Comparison of ENCODE assay signal across 8 mouse cellular contexts in the genomic region with DNA sequence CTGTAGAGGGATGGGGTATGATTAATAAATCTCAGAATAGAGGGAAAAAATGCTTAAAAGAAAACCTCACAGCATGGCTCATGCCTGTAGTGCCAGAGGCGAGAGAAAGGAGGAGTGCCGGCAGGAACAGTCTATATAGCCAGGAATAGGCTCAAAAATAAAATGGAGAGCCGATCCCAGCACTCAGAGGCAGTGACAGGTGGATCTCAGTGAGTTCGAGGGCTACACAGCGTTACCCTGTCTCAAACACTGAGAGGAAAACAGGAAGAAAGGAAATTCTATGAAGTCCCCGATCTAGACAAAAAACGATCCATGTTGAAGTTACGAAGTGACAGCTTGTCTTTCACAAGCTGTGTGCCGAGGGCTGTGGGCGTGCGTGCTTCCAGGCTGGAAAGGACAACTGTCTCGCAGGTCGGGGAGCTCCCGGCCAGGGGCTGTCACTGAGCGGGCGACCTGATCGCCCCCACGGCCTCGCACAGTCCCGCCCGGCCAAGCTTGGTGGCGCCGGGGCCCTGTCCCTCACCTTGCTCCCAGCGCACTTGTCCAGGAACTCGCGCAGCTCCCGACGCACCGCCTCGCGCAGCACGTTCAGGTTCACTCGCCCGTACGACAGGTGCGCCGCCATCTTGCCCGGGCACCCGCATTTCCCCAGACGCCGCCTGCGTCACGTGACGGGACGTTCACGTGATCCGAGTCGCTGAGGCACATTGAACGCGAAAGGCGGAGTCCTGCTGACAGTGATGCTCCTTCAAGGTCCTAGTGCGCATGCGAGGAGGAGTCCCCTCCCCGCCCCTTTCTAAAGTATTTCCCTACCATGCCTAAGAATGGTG. TPM values are rescaled to one million over a fixed set of nuclear protein-coding genes. Genes with fewer than 3 reads are reported as not detected.
DNase-seq lines count a peak whose midpoint lies in the region; ATAC-seq lines count a peak whose summit lies in the region.

A gene (minus strand): TSS at position 682 of the 830 bp plus-strand sequence.

- H3K4me3 ChIP-seq in intestine, embryonic 14.5 days (ENCODE audit: low read depth, low read length) = peak within 1 kb of the TSS; percentile 94

- under 1% methylated on average over 54 of the region's 54 CpGs for WGBS in intestine, embryonic 14.5 days

- ATAC-seq in intestine, embryonic 14.5 days (replicated peaks; ENCODE audit: low FRiP score, low TSS enrichment, low read depth) = peak; percentile 90

- no peaks in the 10 kb centered on the region for H3K9me3 ChIP-seq in intestine, embryonic 14.5 days (ENCODE audit: control insufficient read depth, low read length)

- H3K36me3 ChIP-seq in intestine, embryonic 14.5 days (ENCODE audit: control insufficient read depth, insufficient read depth, low read length) = peaks cover 33% of the 10 kb centered on the region

- intact Hi-C loops in left cerebral cortex, postnatal 14 days (cut with DNase I) = loop anchor here (5.0 kb wide), 1 partner anchor 40 kb away; no protein-coding TSS in a partner anchor

- H3K27ac ChIP-seq in intestine, embryonic 14.5 days (ENCODE audit: low read depth) = 0 out of 2 replicates have a peak within 1 kb of the TSS, but pooled peaks have one; percentile 33

- H3K4me1 ChIP-seq in intestine, embryonic 14.5 days (replicated peaks; ENCODE audit: control insufficient read depth, insufficient read depth, low read length) = peaks cover 6% of the 10 kb centered on the region; the same call in 1 of the 2 replicates

- H3K27me3 ChIP-seq in intestine, embryonic 14.5 days (replicated peaks; ENCODE audit: control insufficient read depth, insufficient read depth, low read length) = no peaks in the 10 kb centered on the region

- H3K4me2 ChIP-seq in intestine, embryonic 14.5 days (ENCODE audit: low read length) = peak within 1 kb of the TSS; percentile 64

- peak within 1 kb of the TSS; percentile 72 for H3K9ac ChIP-seq in intestine, embryonic 14.5 days (ENCODE audit: low read length)

- peak; percentile 95 to 96 for DNase-seq in adrenal gland, adult 18-20 months (ENCODE audit: low spot score in 2 of 2)
- peak; percentile 100 for DNase-seq in embryo, embryonic 11 days
- DNase-seq in gastrocnemius, postnatal 25 days = peak; percentile 96
- peak; percentile 99 for DNase-seq in intestine, embryonic 14.5 days (ENCODE audit: low spot score)
- peak; percentile 99 for DNase-seq in left cerebral cortex, postnatal 14 days (ENCODE audit: low spot score in 2 of 2)
- DNase-seq in mesoderm, embryonic 11.5 days (ENCODE audit: low read depth, low spot score) = peak; percentile 100
- DNase-seq in right cerebral cortex, postnatal 36 days (ENCODE audit: low spot score in 2 of 2) = peak; percentile 97
- peak; percentile 97 for DNase-seq in yolk sac, embryonic 10.5 days (ENCODE audit: low spot score)

RNA-seq across cellular contexts. Expression of the gene that starts here (rescaled TPM):
- 10 to 100 TPM; 43.8 to 49.3 TPM for total RNA-seq in adrenal gland, adult 18-20 months (2021)
- 10 to 100 TPM; 22.2 to 28.3 TPM for total RNA-seq in gastrocnemius, postnatal 25 days (2021)
- 28.9 and 29.9 TPM in 2 replicates for polyA plus RNA-seq in intestine, embryonic 14.5 days (2014; fragmentation: Nextera tagmentation; extraction: Ambion mirVana)
- 10 to 100 TPM; 79.1 to 83.3 TPM for total RNA-seq in left cerebral cortex, postnatal 14 days (2021)

Comparison
In these comparisons a context has a peak if more than half of its experiments do, and no peak if none do; other contexts are left out.
1. Peak in every context shown above with its lines: DNase-seq, ATAC-seq, H3K4me3 ChIP-seq and H3K27ac ChIP-seq.